Mouse (Mus musculus) embryo, embryonic 11.5 days (tissue): ENCODE data around the gene Vsir.

Experiments
- DNase-seq: peaks from one replicate; pipeline ENCODE4 v3.0.0-alpha.2; 2012; ENCODE audit warnings: low read depth, low spot score

Gene Vsir

DNA sequence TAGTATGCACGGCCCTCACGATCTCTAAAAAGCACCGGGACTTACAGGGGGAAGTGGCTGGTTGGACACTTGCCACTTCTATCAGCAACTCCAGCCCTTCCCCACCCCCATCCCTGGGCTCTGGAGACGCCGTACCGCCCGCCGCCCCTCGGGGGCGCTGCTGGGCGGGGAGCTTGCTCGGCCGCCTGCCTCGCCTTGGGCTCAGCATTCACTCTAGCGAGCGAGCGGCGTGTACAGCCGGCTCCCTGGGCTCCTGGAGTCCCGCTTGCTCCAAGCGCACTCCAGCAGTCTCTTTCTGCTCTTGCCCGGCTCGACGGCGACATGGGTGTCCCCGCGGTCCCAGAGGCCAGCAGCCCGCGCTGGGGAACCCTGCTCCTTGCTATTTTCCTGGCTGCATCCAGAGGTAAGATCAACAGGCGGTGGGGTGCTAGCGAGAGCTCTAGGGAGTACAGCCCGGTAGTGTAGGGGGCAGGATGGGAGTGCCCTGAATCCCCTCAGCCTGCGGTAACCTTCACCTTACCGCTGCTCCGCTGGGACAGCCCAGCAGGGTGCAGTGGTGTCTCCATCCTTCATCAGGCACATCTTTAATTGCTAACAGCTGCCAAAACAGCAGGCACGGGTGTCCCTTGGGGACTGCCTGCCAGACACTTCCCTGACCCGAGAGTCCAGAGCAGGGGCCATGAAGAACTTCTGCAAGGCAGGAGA lies at the start of gene Vsir:
Vsir (plus strand) TSS at position 151 of the 705 bp plus-strand sequence.
- DNase-seq: peak; percentile 56

DNA sequence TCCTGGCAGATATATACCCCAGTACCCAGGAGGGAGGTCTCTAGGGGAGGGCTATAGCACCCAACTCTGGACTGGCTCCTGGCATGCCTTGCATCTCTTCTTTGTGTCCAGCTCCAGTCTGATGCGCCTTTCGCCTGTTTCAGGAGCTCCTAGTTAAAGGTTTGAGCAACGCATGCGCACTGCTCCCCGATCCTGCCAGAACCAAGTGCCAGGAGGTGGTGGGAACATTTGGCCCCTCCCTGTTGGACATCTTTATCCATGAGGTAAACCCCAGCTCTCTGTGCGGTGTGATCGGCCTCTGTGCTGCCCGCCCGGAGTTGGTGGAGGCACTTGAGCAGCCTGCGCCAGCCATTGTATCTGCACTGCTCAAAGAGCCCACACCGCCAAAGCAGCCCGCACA lies 47.0 kb upstream of the Vsir start:
- DNase-seq: no peak

DNA sequence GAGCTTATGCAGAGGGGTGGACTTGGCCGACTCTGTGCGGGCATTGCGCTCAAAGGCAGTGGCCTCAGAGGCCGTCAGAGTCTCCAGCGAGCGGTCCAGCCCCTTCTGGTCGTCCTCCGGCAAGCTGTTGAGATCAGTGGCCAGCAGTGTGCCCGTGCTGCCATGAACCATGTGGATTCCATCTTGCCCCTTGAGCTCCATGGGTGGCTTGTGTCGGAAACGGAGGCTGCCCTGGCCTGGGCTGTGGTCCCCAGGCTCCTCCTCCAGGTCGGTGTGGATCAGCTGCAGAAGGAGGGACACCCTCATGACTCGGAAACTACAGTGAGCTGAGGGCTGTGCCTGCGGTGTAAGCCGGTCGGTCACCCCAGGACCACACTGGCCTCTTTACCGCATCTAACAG lies 43.2 kb upstream of the Vsir start:
- no peak for DNase-seq

DNA sequence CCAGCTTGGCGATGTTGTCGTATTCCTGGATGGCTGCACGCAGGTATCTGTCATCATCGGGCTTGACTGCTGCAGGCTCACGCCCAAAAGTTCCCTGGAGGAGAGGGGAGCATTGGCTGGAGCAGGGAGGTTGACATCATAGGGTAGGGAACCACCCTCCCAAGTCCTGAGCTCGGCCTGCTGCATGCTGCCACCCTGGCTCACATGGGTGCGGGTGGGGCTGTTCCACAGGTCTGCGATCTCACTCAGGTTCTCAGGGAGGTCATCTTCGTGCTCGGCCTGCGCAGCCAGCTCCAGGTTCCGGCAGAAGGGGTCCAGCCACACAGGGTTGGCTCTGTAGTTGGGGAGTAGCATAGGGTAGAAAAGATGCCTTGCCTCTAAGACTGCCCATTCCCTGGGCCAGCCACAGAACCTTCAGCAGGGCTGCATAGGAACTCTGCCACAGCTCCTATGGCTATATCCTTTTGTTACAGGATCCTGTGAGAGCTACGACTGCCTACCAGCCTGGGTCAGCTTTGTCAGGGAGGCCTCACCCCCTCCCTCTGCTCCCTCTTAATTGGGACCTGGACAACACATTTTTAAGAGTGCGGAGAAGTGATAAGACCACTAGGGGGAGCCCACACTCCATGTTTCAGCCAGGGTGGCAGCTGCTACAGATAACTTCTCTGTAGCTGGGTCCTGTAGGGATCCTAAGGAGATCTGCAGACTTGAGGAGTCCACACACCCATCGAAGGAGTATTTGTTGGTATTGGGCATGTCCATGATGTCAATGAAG lies 41.6 kb upstream of the Vsir start:
- DNase-seq: peak; percentile 71

DNA sequence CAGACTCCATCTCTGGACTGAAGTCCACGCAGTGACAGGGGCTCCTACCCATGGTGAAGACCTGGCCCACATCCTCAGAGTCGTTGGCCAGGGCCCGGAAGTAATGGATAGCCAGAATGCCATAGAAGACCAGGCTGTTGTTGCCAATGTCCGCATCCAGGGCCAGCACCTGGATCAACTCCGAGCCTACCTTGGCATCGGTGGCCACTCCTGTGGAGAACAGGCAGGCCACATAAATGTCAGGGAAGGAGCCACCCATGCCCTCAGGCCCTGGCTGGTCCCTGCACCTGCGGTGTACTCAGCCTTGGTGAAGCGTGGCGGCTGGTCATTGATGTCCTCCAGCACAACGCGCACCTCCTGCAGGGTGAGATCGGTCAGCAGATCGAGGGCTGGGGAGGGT lies 36.0 kb upstream of the Vsir start:
- DNase-seq: no peak

DNA sequence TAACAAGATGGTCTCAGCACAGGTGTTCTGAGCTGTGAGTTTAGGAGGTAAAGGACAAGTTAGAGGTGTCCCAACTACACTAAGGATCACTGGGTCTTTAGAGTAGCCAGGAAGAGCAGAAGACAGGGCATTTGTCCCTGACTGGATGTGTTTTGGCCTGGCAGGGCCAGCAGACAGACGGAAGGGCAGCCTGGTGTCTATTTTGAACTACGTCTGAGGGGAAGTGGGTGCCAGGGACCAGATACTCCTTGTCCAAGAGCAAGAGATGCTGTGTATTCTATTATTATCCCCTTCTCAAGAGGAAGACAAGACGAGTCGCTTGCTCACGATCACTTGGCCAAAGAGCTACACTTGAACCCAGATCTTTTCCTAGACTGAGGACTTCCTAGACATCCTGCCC lies 33.0 kb upstream of the Vsir start:
- no peak for DNase-seq

DNA sequence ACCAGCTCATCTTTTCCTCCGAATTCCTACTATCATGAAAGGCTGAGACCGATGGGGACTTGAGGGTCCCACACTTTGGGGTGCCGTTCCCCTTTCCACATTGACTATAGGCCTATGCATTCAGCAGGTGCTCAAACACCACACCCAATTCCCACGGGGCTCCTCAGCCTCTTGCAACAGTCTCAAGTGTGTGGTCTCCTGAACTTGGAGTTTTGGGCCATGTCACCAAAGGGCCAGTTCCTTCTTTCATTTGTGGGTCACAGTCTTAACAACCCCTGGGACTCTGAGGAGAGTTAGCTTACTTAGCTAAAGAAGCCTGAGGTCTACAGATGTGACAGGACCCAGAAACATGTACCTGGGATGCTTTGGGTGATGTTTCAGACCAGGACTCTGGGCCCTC lies 30.5 kb upstream of the Vsir start:
- DNase-seq: no peak

DNA sequence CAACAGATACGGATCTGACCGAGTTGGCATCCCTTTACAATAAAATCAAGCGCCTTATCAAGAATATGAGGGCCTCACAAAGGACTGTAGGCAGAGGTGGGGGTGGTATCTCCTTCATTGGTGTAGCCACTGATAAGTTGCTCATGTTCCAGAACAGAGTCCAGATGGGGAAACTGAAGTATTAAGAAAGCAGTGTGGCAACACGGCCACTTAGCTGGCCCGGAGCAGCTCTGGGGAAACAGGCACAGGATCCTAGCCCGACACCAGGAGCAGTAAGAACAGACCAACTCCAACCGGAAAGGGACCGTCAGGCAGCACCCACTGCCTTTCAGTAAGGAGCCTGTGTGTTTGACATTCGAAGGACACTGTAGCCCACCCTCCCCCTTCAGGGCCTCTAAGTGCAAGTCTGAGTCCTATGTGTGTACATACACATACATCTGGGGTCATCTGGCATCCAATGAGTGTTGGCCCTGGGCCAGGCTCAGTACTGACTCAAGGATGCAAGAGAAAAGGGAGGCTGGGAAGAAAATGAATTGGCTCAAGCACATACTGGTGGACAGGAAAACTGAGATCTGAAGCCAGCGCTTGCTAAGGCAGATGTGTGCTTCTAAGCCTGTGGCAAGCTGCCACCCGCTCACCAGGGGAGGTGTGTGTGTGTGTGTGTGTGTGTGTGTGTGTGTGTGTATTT lies 17.5 kb upstream of the Vsir start:
- DNase-seq: no peak

DNA sequence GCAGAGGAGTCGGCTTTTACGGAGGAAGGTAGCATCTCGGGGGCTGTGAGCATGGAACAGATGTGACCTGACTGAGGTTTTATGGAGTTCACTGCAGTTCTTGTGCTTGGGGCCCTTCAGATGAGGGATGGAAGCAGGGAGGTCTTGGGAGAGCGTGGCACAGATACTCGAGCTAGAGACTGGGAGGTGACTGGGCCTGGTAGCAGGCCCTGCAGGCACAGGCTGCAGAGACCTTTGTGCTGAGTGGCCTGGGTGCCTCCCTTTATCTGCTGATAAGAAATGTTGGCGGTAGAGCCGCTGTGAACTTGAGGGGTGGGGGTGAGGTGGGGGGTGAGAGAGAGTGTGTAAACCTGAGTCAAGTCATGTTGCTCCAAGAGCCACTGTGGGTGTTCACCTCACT lies 12.1 kb upstream of the Vsir start:
- DNase-seq: no peak

DNA sequence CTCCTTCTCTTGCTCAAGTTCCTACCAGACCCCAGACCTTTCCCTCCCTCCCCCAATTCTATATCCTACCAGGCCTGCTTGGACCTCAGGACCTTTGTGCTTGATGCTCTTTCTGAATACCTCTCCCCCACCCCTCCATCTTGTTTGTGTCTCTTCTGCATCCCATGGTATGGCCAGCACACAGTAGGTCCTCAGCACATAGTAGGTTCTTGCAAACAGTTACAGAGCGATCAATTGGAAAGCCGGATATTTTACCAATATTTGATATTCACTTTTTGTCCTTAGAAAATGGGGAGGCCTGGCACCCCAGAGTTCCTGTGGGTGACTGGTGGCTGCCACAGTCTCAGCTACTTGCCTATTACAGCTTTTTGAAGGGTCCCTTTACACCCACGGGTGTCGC lies 11.6 kb upstream of the Vsir start:
- no peak for DNase-seq

DNA sequence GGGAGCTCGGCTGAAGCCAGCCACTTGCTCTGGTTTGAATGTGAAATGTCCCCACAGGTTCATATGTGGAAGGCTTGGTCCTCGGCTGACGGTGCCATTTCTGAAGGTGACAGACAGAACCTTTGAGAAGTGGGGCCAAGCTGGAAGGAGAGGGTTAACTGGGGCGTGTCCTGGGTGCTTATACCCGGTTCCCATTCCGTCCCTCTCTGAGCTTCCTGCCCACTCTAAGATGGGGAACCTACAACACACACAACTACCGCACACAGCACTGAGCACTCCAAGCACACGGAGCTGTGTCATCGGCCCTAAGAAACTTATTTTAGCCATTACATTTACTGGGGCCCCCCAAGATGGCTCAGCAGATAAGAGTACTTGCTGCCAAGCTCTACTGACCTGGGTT lies 5.1 kb upstream of the Vsir start:
- no peak for DNase-seq

DNA sequence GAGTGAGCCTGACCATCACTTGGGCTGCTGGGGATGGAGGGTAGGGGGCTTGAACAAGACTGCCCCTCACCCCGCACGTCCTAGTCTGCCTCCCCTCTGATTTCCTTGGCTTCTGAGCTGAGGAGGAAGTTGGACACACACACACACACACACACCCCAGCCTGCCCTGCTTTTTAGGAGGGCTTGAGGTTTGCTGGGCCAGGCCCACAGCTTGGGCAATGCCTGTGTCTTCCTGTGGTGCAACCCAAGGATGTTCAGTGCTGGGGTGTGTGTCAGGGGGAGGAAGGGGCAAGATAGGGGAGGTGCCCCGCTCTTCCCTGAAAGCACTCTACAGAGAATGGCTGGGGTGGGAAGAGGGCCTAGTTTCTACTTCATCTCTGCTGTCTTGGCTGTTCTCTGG lies 2.5 kb upstream of the Vsir start:
- DNase-seq: no peak

DNA sequence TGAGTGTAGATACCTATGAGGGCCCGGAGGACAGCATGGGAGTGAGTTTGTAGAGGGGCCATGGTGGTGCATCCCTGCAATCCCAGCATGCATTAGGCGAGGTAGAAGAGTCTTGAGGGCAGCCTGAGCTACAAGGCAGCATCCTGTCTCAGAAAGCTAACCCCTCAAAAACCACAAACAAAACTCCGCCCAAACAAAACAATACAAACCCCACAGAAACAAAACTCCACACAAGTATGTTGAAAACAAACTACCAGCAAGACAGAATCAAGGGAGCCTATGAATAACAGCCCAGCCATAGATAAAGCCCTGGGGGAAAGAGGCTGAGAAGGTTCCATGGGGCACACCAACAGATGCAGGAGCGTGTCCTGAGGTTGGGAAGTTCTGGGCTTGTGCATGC lies 595 bp upstream of the Vsir start:
- DNase-seq: no peak

DNA sequence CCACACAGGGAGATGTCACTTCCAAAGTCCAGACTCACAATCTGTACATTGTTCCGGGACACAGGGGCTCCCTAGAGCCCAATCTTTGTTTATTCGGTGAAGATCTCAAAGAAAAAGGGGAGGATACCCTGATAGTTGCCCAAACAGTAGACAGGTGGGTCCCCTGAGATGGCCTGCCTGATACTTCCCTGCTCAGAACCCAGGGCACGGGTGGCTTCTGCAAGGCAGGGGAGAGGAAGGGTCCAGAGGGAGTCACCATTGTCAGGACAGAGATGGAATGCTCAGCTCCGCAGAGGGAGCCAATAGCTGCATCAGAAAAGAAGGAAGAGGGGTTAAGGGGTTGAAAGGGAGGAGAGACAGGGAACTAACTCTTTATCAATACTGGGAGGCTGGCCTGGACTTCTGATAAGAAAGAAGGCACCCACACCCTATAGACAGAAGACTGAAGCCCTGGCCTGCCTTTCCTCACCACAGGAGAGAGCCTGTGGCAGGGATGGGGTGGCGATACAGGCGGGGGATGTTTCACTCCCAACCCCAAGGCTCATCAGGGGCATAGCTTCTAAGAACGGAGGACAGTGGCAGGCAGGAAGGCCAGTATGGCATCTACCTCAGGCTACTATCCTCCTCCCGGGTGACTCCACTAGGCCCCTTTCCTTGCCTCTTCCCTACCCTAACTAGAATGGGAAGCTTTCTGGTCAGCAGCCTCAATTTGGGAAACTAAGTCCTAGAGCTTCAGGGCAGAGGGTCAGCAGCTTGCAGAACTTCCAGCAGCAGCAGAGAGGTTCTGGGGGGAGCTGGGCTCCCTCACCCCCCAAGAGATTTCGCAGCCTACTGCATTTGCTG lies 1.3 kb downstream of the Vsir start:
- no peak for DNase-seq

DNA sequence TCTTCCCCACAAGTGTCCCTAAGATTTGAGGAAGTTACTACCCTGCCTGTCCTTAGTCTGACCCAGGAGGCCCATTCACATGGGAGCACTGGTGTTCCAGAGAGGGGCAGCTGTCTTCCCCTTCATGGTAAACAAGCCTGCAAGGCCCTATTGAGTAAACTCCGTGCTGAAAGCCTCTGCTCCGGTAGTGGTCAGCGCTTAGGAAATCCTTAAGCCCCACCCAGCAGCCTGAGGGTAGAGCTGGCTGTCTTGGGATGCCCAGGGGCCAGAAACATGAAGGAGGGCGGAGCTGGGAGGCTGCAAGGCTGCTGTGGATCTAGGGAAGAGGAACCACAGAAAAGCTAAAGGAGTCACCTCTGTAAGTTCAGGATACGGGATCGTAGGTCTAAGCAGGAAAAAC lies 2.4 kb downstream of the Vsir start:
- DNase-seq: no peak

DNA sequence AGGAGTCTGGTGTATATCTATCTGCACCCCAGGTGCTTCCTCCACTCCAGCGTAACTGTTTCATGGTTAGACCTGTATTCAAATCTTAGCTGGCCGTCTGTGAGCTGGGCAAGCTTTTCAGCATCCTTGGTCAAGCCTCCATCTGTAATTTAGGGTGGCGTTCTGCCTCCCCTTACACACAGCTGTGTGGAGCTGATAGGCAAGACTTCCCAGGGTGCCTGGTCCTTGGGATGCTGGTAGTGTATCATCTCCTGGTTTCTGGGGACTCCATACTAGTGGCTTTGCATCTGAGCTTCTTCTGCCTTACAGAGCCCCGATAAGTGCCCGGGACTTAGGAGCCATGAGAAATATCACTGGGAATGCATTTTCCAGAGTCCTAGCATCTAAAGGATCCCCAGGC lies 3.0 kb downstream of the Vsir start:
- DNase-seq: no peak

DNA sequence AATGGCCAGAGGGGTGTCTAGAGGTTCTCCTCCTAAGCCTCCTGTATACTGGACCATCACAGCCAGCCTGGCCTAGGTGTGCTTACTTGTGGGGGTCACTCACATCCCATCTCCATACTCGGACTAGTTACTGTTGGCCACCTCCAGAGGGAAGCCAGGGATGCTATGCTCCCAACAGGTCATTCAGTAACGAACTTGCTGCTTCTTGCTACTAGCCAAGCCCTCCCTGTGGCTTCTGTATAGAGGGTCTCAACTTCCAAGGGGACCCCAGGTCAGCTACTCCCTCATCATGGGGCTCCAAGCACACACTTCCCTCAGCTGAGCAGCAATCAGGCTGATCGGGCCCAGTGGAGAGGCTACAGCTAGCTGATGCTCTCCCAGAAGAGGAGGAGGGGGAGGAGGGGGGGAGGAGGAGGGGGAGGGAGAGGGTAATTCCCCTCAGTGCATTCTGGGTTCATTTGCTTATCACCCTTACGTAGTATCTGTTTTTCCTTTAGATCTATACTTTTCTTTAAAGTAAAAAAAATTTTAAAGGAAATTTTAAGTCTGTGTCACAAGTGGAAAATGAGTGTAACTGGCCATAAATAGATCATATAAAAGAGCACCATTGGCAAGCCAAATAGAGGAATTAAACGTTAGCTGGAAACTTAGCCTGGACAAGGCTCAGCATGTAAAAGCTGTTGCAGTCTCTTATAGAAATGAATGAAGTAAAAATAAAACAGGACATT lies 3.6 kb downstream of the Vsir start:
- DNase-seq: no peak

DNA sequence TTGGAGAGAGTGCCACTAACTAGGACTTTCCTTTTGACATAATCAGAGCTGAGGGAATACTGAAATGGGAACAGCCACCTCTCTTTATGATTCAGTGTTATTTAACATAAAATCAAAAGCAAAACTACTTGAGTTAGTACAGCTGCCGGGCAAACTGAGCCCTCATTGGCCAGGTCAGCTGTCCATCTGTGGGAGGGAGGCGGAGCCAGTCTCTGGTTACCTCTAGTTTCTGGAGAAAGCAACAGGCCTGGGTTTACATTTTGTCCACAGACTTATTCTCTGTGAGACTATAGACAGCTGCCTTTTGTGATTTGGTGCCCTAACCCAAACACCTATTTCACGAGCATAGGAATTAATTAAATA lies 4.1 kb downstream of the Vsir start:
- peak; percentile 63 for DNase-seq

DNA sequence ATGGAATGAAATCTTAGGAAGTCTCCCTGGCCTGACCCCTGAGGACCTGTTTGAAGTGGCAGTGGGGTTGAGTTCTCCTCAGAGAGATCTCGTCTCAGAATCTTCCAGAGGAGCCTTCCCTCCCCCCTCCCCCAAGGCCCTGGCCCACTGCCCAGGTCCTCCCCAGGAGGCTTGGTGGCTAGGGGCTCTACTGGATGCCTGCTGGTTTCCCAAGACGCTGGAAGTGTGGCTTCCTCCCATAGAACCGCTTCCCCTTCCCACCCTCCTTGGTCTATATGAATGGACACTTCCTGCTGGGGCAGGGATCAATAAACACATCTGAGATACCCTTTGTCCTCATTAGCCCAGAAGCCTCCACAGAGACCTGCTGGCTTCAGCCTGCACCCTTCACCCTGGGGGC lies 4.6 kb downstream of the Vsir start:
- DNase-seq: no peak

DNA sequence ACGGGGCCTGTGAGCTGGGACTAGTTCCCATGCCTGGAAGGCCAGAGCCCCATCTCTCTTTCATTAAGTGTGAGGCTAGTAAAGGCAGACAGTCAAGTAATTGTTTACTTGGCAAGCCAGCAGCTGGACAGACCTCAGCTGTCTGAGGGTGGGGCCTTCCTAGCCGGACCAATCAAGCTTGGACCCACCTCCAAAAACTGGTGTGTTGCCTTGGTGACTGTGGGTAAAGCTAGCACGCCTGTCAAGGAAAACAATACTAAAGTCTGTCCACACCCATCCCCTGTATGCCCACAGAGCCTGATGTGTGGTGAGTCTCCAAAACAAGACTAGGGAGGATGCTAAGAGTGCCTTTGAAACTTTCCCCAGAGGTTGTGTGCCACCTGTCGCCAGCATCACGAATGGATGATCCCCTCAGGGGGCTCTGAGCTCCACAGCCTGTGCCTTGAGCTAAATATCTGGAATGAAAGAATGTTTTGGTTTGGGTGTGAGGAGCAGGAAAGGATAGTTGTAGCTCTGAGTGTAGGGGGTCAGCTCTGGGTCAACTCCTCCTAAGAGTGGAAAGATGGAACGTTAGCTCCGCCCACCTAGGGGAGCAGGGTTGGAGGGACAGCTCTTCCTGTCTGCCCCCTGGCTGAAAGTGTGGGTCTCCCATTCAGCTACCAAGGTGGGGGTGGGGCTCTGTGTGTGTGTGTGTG lies 5.3 kb downstream of the Vsir start:
- DNase-seq: peak; percentile 43
